Mouse (Mus musculus) forebrain, postnatal 0 days (tissue): ENCODE results near the gene Fbxw11. TPM values are rescaled to one million over a fixed set of nuclear protein-coding genes. Genes with fewer than 3 reads are reported as not detected.
"Not testable (repeated sequence)": the region's sequence is repeated elsewhere in the genome, so short reads cannot be mapped to it uniquely, and the experiment has no call there.

Experiments
- ATAC-seq: fragments of 200-750 bp; cut with Nextera tagmentation; 2 replicates; pipeline ENCODE4 v1.8.0; 2017; ENCODE audit warnings: mild to moderate bottlenecking, moderate library complexity
- DNase-seq: peaks from one replicate; pipeline ENCODE4 v3.0.0-alpha.2; 2015
- H3K27ac ChIP-seq: fragments of 300-500 bp; sonication (generic); 2 replicates; pipeline ENCODE4 v1.5.1; 2014; ENCODE audit warnings: low read depth, mild to moderate bottlenecking, antibody characterized with exemption, low read length, moderate library complexity, mixed read lengths
- H3K27me3 ChIP-seq: fragments of 300-500 bp; sonication (generic); 2 replicates; pipeline ENCODE4 v1.6.1; 2014; ENCODE audit warnings: mild to moderate bottlenecking, low read length, mixed read lengths; ENCODE audit not compliant: insufficient read depth
- H3K36me3 ChIP-seq: fragments of 300-500 bp; sonication (generic); 2 replicates; pipeline ENCODE4 v1.6.1; 2014; ENCODE audit warnings: mild to moderate bottlenecking, moderate library complexity; ENCODE audit not compliant: insufficient read depth
- H3K4me1 ChIP-seq: fragments of 300-500 bp; sonication (generic); 2 replicates; pipeline ENCODE4 v1.6.1; 2014; ENCODE audit warnings: antibody characterized with exemption; ENCODE audit not compliant: insufficient read depth
- H3K4me2 ChIP-seq: fragments of 300-500 bp; sonication (generic); 2 replicates; pipeline ENCODE4 v1.6.1; 2014; ENCODE audit warnings: low read depth, mild to moderate bottlenecking, moderate library complexity
- H3K4me3 ChIP-seq: fragments of 300-500 bp; sonication (generic); 2 replicates; pipeline ENCODE4 v1.5.1; 2014; ENCODE audit warnings: low read depth, low read length, mixed read lengths
- H3K9ac ChIP-seq: fragments of 300-500 bp; sonication (generic); 2 replicates; pipeline ENCODE4 v1.6.1; 2014; ENCODE audit warnings: mild to moderate bottlenecking
- H3K9me3 ChIP-seq: fragments of 300-500 bp; sonication (generic); 2 replicates; pipeline ENCODE4 v1.6.1; 2016; ENCODE audit warnings: low read length
- CTCF ChIP-seq: sonication (generic); IDR thresholded peaks from 2 replicates; pipeline ENCODE4 v1.5.1; 2016; ENCODE audit warnings: antibody characterized with exemption, control low read depth, low read depth
- WGBS: fragments of 180-500 bp; shearing (Covaris S2); extraction: QIAGEN DNeasy Blood & Tissue Kit; methylation state at CpG from one replicate; pipeline ENCODE4 v1.1.7; 2014; 5-methylcytosine and 5-hydroxymethylcytosine counted together
- polyA plus RNA-seq: library from polyadenylated mRNA; unstranded; fragments of >200 nt; fragmentation: Nextera tagmentation; extraction: Ambion mirVana; gene quantifications from 2 replicates; pipeline ENCODE4 v1.2.1, GENCODE M21; 2015
- total RNA-seq: library from RNA; depleted of rRNA; stranded (reverse); fragments of >200 nt; gene quantifications from 2 replicates; pipeline ENCODE4 v1.2.3, GENCODE M21; 2014

The Fbxw11 gene
- total and polyA plus RNA-seq, 2 experiments from 2014 or later, result 110 to 161 TPM

DNA sequence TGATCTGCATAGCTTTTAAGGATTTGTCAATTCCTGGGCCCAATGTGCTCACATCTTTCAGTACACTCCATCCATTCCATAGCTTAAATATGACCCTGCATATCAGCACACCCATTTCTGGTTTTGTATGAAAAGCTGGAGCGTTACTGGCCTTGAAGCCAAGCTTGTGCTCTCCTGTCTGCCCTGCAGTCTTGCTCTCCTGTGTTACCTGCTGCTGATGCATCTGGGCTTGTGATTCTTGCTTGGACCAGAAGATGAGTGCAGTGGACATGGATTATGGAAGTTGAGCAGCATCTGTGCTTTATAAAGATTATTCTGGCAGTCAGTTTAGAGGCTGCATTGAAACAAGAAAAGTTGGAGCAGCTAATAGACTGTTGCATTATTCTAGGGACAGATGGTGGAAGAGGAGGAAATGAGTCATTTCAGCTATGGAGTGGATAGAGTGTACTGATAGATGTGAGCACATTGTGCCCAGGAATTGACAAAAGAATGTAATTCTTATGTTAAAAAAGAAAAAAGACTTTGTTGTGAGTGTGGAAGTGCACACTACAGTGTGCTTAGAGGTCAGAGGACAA lies 19.6 kb downstream of the Fbxw11 start:
- no peak for ATAC-seq
- H3K4me2 ChIP-seq, result no peak overlapping the region

DNA sequence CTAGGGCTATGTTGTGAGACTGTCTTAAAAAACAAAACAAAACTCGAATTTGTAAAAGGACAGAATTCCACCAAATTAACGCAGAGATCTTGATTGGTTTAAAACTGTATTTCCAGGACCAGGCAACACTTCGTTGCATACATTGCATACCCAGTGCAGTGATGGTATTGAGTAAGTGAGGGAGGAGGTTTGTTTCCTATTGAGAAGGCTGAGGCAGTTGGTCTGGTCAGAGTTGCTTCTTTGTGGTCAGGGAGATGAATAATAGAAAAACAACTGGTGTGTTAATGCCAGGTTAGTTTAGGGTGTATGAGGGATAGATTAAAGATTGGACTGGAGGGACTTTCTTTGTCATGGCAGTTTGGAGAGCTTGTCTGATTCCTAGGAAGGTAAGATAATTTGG lies 23.1 kb downstream of the Fbxw11 start:
- H3K27me3 ChIP-seq, result no peaks in the 10 kb centered on the region
- no peak overlapping the region for H3K4me3 ChIP-seq
- H3K9ac ChIP-seq, result no peak overlapping the region
- H3K9me3 ChIP-seq, result no peaks in the 10 kb centered on the region
- no peaks in the 10 kb centered on the region for H3K4me1 ChIP-seq
- H3K4me2 ChIP-seq, result no peak overlapping the region
- ATAC-seq, result no peak
- no peak for DNase-seq
- 82% methylated on average over 3 of the region's 3 CpGs for WGBS
- no peaks in the 10 kb centered on the region for H3K36me3 ChIP-seq
- H3K27ac ChIP-seq, result no peak overlapping the region
- TF ChIP-seq CTCF, result no peak

More for the DNA sequence above, 19.6 kb downstream of the Fbxw11 start:
- H3K4me1 ChIP-seq, result no peaks in the 10 kb centered on the region
- DNase-seq, result no peak
- H3K9ac ChIP-seq, result no peak overlapping the region
- no peak overlapping the region for H3K4me3 ChIP-seq
- H3K27ac ChIP-seq, result no peak overlapping the region
- WGBS, result 92% methylated on average over 1 of the region's 1 CpGs
- H3K9me3 ChIP-seq, result no peaks in the 10 kb centered on the region
- no peaks in the 10 kb centered on the region for H3K27me3 ChIP-seq
- TF ChIP-seq CTCF, result no peak
- no peaks in the 10 kb centered on the region for H3K36me3 ChIP-seq

DNA sequence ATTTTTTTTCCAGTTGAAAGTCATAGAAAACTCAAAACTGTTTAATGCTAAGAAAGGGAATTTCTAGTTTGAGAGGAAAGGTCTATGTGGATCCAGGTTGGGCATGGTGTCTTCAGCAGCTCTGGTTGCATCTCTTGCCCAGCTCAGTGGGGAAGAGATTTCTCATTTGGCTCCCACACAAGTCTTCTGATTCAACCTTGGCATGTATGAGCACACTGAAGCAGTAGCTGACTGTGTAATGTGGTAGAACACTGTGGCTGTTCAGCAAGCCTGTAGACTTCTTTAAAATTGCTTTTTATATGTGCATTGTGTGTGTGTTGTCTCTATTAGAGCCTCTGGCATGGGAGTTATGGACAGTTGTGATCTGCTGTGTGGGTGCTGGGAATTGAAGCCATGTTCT lies 24.5 kb downstream of the Fbxw11 start:
- no peaks in the 10 kb centered on the region for H3K27me3 ChIP-seq
- H3K36me3 ChIP-seq, result no peaks in the 10 kb centered on the region
- no peaks in the 10 kb centered on the region for H3K9me3 ChIP-seq
- no peak overlapping the region for H3K27ac ChIP-seq
- H3K4me2 ChIP-seq, result no peak overlapping the region
- H3K4me1 ChIP-seq, result no peaks in the 10 kb centered on the region
- DNase-seq, result no peak
- ATAC-seq, result no peak
- no peak overlapping the region for H3K4me3 ChIP-seq
- no peak for TF ChIP-seq CTCF
- H3K9ac ChIP-seq, result no peak overlapping the region

DNA sequence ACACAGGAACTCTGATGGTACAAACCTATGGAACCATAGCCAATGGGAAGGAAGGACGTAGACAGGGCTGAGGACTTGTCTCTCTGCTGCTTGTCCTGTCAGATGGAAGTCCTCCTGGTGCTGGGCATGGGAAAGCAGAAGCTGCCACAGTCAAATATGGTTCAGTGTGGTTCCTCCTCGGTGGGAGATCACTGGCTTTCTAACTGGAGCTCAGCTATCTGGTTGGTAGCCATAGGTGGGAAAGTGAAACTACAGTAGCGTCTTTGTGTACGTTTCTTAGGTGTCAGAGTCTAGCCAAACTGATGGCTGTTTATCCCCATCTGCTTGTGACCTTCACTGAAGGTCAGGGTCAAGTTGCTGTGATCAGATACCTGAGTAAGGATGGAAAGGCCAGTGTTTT lies 29.0 kb downstream of the Fbxw11 start:
- no peak overlapping the region for H3K4me2 ChIP-seq
- no peaks in the 10 kb centered on the region for H3K9me3 ChIP-seq
- no peak for ATAC-seq
- no peaks in the 10 kb centered on the region for H3K27me3 ChIP-seq
- 93% methylated on average over 4 of the region's 4 CpGs for WGBS
- no peak for DNase-seq
- TF ChIP-seq CTCF, result no peak
- no peak overlapping the region for H3K27ac ChIP-seq
- no peak overlapping the region for H3K9ac ChIP-seq
- no peak overlapping the region for H3K4me3 ChIP-seq
- H3K36me3 ChIP-seq, result no peaks in the 10 kb centered on the region
- no peaks in the 10 kb centered on the region for H3K4me1 ChIP-seq

DNA sequence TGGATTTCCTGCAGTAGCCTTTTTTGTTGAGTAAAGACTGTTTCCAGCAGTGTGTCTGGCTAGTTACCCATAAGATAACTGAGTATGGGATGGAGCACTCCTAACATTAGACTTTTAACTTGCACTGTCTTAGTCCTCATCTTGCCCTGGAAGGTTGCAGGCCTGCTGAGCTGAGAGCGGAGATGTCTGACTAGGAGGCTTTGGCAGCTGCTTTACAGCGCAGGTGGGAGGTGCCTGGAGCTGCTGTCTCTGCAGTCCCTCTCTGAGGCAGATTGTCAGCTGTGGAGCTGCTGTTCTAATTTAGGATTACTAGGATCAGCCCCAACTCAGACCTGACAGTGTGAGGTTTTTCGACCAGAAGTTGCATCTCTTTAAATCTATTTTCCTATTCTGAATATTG lies 34.3 kb downstream of the Fbxw11 start:
- no peak for DNase-seq

DNA sequence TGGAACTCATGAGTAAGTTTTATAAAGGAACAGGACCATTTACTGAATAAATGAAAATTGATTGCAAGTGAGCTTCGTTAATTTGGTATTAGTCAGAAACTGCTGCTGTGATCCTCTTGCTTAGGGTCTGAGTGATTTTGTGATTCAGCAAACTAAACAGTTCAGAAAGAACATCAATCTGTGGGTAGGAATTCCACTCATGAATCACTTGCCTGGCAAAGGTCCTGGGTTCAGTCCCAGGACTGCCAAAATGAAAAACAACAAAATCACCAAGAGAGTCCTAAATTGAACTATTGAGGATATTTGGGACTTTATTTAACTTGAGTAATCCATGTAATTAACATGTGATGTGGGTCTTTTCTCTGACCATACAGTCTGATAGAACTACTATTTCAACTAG lies 35.3 kb downstream of the Fbxw11 start:
- Histone ChIP-seq H3K36me3 (no peaks in the 10 kb centered on the region), H3K4me2 (no peak overlapping the region), H3K4me1 (0 out of 2 replicates have a peak, but pooled peaks cover 2% of the 10 kb centered on the region), H3K4me3 (no peak overlapping the region), H3K27me3 (no peaks in the 10 kb centered on the region), H3K27ac (no peak overlapping the region), H3K9me3 (no peaks in the 10 kb centered on the region), H3K9ac (no peak overlapping the region)
- ATAC-seq (no peak), DNase-seq (no peak)
- no peak for TF ChIP-seq CTCF
- WGBS, result 51% methylated on average over 1 of the region's 1 CpGs

More for the DNA sequence above, 34.3 kb downstream of the Fbxw11 start:
- no peaks in the 10 kb centered on the region for H3K9me3 ChIP-seq
- ATAC-seq, result no peak
- no peak overlapping the region for H3K27ac ChIP-seq
- no peak overlapping the region for H3K9ac ChIP-seq
- no peaks in the 10 kb centered on the region for H3K36me3 ChIP-seq
- WGBS, result 45% methylated on average over 3 of the region's 3 CpGs
- 0 out of 2 replicates have a peak, but pooled peaks cover 2% of the 10 kb centered on the region for H3K4me1 ChIP-seq
- no peak overlapping the region for H3K4me3 ChIP-seq
- no peak for TF ChIP-seq CTCF
- no peak overlapping the region for H3K4me2 ChIP-seq
- H3K27me3 ChIP-seq, result no peaks in the 10 kb centered on the region

DNA sequence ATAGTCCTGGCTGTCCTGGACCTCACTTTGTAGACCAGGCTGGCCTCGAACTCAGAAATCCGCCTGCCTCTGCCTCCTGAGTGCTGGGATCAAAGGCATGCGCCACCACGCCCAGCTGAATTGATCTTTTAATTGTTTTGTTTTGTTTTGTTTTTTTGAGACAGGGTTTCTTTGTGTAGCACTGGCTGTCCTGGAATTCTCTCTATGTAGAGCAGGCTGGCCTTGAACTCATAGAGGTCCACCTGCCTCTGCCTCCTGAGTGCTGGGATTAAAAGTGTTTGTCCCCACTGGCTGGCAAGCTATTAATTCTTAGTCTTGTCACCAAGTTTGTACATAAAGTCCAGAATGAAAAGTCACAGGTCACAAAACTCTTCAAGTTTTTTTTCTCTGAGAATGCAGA lies 36.6 kb downstream of the Fbxw11 start:
- not testable (repeated sequence) for H3K36me3 ChIP-seq, H3K4me1 ChIP-seq, H3K27ac ChIP-seq, H3K27me3 ChIP-seq, H3K9me3 ChIP-seq, H3K4me2 ChIP-seq, H3K4me3 ChIP-seq, ATAC-seq, H3K9ac ChIP-seq, DNase-seq
- WGBS, result 98% methylated on average over 4 of the region's 4 CpGs
